8 mouse cellular contexts compared by ENCODE assay signal in genomic region chr2:127008469-127008998, GRCm38 (mm10). TPM values are rescaled to one million over a fixed set of nuclear protein-coding genes. Genes with fewer than 3 reads are reported as not detected.
DNase-seq lines count a peak whose midpoint lies in the region; ATAC-seq lines count a peak whose summit lies in the region.

Gene Ap4e1 (plus strand): TSS chr2:127008717.

- peaks cover 19% of the 10 kb centered on the region for H3K36me3 ChIP-seq in intestine, embryonic 14.5 days (ENCODE audit: control insufficient read depth, insufficient read depth, low read length)

- peak within 1 kb of the TSS; percentile 59; the same call in 1 of the 2 replicates for H3K27ac ChIP-seq in intestine, embryonic 14.5 days (ENCODE audit: low read depth)

- peak; percentile 94 to 99 for DNase-seq in adrenal gland, adult (ENCODE audit: inconsistent age in 2 of 2, low spot score in 1 of 2)
- peak; percentile 97 for DNase-seq in embryo, embryonic 10.5 days (ENCODE audit: low spot score)
- peak; percentile 95 for DNase-seq in gastrocnemius, postnatal 14 days
- peak; percentile 100 for DNase-seq in intestine, embryonic 14.5 days (ENCODE audit: low spot score)
- peak; percentile 91 to 97 for DNase-seq in left cerebral cortex, postnatal 14 days (ENCODE audit: low spot score in 2 of 2)
- peak; percentile 96 for DNase-seq in mesoderm, embryonic 11.5 days (ENCODE audit: low read depth, low spot score)
- DNase-seq in right cerebral cortex, postnatal 36 days (ENCODE audit: low spot score in 2 of 2), result peak; percentile 83 to 87
- DNase-seq in yolk sac, embryonic 10.5 days (ENCODE audit: low spot score), result peak; percentile 91

- peak within 1 kb of the TSS; percentile 96 for H3K4me3 ChIP-seq in intestine, embryonic 14.5 days (ENCODE audit: low read depth, low read length)

- H3K27me3 ChIP-seq in intestine, embryonic 14.5 days (replicated peaks; ENCODE audit: control insufficient read depth, insufficient read depth, low read length), result no peaks in the 10 kb centered on the region

- H3K9ac ChIP-seq in intestine, embryonic 14.5 days (ENCODE audit: low read length), result peak within 1 kb of the TSS; percentile 82

- peak within 1 kb of the TSS; percentile 68 for H3K4me2 ChIP-seq in intestine, embryonic 14.5 days (ENCODE audit: low read length)

- WGBS in intestine, embryonic 14.5 days, result under 1% methylated on average over 40 of the region's 40 CpGs

- intact Hi-C loops in gastrocnemius, postnatal 14 days (cut with DNase I; ENCODE audit: low total_unique reads), result loop anchor here (10.0 kb wide), 1 partner anchor 194 kb away; no protein-coding TSS in a partner anchor
- intact Hi-C loops in left cerebral cortex, postnatal 14 days (cut with DNase I), result loop anchor here (5.0 to 10.0 kb wide), 2 partner anchors 131 to 174 kb away; partner anchors contain the start of gene Trpm7

- peak; percentile 90 for ATAC-seq in intestine, embryonic 14.5 days (replicated peaks; ENCODE audit: low FRiP score, low TSS enrichment, low read depth)

- H3K4me1 ChIP-seq in intestine, embryonic 14.5 days (replicated peaks; ENCODE audit: control insufficient read depth, insufficient read depth, low read length), result peaks cover 6% of the 10 kb centered on the region; the same call in 1 of the 2 replicates

- H3K9me3 ChIP-seq in intestine, embryonic 14.5 days (ENCODE audit: control insufficient read depth, low read length), result no peaks in the 10 kb centered on the region

RNA-seq across cellular contexts. Expression of gene Ap4e1, which starts in this region (rescaled TPM):
- total RNA-seq in gastrocnemius, postnatal 14 days (2021), result 1 to 10 TPM; 6.6 to 7.4 TPM
- polyA plus RNA-seq in intestine, embryonic 14.5 days (2014; fragmentation: Nextera tagmentation; extraction: Ambion mirVana), result 10.1 and 12.3 TPM in 2 replicates
- 10 to 100 TPM; 11.9 to 12.4 TPM for total RNA-seq in left cerebral cortex, postnatal 14 days (2021)

Comparison
In these comparisons a context has a peak if more than half of its experiments do, and no peak if none do; other contexts are left out.
1. Peak in every context shown above with its lines: DNase-seq, ATAC-seq, H3K4me3 ChIP-seq and H3K27ac ChIP-seq.